Mouse (Mus musculus) liver (tissue): ENCODE data around the gene G430095P16Rik.

Source experiments
- DNase-seq: peaks from one replicate; pipeline ENCODE4 v3.0.0-alpha.2; 2020; ENCODE audit warnings: mixed read lengths

Gene G430095P16Rik

DNA sequence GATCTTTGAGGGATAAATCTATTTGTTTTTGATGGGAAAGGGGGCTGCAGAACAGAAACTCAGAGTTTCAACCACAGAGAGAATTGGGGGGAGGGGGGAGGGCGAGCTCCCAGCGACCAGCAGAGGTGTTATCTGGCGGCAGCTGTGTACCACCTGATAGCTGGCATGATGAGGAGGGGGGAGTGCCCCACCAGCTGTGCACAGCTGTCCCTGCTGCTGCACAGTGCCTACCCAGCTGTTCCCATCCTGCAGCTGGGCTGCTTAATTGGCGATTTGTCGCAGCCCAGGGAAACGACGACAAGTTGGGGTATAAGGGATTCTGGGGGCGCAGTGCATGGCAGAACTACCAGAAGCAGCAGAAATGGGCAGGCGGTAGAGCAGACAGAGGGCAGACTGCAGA, 1.9 kb downstream of the G430095P16Rik start:
- peak; percentile 71 for DNase-seq

DNA sequence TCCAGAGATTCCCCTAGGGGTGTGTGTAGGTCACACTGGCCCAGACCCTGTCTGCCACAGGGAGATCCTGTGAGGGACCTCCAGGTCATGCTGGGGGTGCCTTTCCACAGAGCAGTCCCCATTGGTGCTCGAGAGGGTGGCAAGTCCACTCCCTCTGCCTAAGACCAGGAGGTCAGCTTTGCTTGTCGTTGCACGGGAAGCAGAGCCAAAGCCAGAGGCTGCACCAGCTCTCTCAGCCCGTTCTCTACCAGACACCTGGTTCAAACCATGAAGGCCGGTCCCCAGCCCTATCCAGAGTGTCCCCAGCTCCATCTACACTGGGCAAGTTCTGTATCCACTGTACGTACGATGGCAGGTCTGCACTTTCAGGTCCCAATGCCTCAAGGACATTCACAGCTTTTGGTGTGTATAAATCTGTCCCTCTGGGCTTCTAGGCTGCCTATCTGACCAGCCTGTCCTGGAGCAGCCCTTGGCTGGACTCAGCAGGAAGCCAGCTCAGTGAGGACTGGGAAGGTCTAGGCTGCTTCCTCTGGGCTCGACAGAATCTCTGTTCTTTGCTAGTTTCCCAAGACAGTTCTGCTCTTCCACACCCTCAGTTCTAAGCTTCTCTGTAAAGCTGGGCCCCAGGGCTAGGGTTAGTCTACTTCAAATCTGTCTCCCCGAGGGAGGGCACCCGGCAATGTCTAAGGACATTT, 2.6 kb downstream of the G430095P16Rik start:
- no peak for DNase-seq

DNA sequence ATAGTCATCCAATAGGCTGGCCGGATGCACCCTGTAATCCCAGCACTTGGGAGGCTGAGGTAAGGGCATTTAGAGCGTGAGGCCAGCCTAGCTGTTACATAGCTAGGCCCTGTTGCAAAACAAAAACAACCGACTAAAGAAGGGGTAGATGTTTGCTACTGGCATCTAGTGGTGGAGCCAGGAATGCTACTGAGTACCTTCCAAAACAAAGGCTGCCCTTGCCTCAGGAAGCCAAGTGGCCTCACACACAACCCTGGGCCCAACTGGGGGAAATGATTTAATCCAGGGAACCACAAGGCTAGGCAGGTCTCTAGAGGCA, 3.1 kb downstream of the G430095P16Rik start:
- DNase-seq: peak; percentile 52

DNA sequence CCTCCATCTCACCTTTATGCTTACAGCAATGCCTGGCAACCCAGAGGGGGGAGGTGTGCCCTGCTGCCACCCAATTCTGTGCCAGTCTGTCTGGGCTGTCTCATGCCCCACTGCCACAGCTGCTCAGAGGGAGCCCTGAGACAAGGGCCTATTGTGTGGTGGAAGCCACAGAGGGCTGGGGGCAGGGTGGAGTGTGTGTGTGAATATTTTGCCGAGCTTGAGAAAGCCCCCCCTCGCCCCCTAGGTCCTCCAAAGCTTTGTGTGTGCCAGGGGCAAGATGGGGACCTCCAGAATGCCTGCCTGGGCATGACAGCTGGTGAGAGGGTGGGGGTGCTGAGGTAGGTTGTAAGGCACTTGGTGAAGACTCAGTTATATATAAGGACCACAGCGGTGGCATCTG, 5.7 kb downstream of the G430095P16Rik start:
- no peak for DNase-seq

DNA sequence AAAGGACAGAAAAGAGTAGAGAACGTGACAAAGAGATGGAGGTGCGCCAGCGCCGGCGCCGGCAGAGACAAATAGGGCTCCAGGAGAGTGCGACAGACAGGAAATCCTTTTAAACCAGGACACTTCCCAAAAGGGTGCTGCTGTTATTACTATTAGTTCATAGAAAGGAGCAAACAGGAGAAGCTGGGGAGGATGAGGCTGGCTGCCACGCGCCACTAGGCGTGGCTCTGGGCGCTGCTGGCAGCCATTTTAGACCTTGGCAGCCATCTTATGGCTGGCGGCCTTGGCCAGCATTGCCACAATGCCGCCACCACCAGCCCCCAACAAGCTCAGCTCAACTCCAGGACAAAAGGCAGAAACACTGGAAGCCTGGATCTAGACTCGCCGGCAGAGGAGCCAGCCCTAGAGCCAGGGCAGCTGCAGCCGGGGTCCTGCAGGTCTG, 7.1 kb downstream of the G430095P16Rik start:
- peak; percentile 45 for DNase-seq

DNA sequence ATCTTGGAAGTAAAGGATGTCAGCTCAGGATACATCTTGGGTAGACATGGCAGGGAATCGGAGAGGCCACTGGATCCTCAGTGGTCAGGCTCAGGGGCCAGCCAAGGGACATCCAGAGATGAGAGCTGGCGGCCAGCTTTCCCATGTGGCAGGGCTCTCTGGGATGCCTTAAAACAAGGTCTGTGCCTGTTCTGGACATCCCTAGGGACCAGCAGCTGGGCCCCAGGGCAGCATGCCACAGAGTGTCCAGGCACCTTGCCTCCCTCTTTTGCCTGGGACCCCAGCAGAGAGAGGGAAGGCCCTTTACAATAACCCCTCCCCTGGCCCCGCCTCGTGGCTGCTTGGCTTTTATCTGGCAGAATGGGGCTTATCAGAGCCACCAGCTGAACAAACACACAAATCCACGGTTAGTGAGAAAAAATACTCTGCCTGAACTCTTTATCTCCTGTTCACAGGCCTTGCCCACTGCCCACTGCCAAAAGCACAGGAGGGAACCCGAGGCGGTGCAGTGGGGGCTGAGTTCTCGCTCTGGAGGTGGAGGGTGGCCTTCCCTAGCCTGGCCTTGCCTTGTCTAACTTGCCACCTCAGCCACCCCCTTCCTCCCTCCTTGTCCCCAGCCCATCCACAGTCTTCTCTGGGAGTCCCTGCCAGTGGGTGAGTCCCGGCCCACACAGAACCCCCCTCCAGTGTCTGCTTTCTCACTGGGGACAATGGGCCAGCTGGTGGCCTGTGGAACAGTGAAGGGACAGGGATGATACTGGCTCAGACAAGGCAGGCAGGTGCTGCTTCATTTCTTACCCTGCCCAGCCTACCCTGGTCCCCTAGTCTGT, 7.9 kb downstream of the G430095P16Rik start:
- DNase-seq: peak; percentile 97

DNA sequence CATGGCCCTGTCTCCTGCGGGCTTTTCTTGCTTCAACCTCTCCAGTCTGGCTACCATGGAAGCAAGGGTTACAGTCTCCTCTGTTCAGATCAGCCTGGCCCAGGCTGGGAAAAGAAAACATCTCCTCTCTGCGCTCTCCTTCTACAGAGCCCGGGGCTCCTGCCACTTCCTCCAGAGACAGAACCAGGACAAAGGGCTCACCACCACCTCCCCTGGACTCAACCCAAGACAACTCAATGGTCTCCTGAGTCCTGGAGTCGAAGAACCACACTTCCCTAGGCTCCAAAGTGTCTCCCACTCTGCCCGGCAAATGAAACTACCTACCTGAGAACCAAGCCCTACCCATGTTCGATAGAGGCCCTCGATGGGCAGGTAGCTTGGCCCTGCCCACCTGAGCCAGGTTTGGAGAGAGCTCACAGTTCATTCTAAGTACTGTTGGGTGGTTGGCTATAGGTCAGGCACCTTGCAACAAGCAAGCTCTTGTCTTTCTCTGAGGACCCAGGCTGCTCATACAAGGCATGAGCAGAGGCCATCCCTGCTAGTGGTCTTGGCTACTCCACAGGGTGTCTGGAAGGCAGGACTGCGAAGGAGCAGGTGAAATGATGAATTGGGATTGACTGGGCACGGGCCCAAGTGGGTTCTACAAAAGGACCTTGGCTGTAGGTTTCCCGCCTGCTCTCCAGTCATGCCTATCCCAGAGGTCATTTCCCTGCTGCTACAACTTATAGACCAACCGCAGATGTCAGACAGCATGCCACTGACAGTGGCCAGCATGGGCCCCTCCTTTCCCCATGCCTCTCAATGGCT, 8.8 kb downstream of the G430095P16Rik start:
- DNase-seq: no peak

DNA sequence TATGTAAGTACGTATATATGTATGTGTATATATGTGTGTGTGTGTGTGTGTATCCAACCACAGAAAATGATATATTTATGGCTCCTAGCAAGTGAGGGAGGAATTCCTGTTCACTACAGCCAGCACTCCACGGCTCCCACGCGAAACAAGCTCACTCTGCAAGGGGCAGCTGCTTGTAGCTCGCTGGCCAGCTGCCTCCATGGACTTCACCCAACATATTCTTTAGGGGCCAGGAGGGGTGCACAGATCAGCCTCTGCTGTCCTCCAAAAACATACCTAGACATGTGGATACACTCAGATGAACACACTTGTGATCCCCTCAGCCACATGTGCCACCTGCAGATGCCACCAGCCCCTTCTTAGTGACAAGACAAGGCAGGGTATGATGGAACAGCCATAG, 9.7 kb downstream of the G430095P16Rik start:
- no peak for DNase-seq

DNA sequence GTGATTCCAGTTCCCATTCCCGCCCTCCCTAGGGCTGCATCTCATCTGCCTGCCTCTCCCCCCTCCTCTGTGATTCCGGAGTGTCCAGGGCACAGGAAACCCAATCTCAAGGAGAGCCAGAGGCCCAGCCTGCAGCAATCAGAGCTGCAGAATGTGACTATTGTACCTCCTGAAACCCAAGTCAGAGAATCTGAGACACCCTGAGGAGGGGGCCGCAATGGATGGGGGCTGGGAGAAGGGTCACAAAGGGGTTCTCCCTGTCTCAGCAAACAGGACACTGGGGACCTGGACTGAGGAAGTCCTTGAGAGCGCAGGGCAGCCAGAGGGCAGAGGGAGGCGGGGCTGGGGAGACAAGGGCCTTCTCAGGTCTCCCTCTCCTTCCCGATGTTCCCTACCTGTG, 10.2 kb downstream of the G430095P16Rik start:
- DNase-seq: no peak

DNA sequence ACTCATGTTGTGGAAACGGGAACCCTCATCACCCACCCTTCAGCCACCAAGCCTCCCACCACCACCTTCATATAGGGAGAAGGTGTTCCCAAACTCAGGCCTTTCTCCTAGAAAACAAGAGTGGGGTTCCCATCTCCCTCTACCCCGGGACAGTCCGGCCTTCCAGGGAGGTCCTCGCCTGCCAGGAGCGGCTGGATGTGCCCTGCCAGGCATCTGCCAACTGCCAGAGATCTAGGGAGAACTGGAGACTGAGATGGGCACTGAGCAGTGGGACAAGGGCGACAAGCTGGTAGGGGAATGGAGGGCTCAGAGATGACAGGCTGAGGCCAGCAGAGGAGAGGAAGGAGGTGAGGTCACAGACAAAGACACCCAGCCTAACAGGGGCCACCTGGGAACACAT, 11.2 kb downstream of the G430095P16Rik start:
- no peak for DNase-seq

DNA sequence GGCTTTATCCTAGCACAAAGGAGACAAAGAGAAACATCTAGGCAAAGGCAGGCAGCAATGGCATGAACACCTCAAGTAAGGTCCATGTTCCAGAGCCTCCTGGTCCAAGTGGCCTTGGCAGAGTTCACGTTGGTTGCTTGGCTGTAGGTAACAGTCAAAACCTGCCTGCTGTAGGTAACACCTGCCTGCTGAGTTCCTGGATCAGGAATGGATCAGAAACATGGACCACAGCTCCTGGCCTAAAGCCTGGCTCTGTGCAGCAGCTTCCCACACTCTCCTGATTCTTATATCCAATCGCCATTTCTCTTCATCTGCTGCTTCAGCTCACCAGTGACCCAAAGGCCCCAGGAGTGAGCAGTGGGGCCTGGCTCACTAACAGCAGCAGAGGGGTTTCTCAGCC, 11.9 kb downstream of the G430095P16Rik start:
- no peak for DNase-seq

DNA sequence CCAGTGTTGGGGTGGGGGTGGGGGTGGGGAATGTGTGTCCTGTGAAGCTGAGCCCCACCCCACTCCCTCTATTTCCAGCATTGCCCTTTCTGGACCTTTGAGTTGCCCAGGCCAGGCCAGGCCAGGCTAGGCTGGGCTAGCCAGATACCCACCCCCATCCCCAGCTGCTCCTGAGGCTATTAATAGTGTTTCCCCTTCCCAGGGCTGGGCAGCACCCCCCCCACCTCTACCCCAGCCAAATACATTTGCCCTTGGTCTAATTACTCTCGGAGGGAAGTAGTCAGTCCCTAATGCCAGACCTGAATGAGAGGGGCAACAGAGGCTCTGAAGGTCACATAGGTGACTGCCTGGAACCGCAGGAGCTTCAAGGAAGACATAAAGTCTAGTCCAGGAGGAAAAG, 12.8 kb downstream of the G430095P16Rik start:
- no peak for DNase-seq

DNA sequence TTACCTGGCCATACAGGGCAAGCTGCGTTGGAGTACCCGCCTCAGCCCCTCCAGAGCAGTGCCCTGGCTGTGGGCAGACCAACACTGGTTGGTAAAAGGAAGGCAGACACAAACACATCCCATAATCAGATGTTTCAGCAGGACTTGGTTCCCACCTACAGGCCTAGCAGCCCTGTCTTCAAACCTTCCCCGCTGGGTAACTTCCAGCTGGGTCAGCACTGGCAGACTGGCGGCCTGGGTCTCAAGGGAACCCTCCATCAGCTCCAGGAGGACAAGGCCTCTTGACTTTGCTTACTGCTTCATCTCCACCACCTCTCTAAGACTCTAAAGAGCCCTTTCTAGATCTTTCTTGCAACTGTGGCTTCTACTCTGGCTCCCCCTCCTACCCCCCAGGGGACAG, 13.7 kb downstream of the G430095P16Rik start:
- no peak for DNase-seq

DNA sequence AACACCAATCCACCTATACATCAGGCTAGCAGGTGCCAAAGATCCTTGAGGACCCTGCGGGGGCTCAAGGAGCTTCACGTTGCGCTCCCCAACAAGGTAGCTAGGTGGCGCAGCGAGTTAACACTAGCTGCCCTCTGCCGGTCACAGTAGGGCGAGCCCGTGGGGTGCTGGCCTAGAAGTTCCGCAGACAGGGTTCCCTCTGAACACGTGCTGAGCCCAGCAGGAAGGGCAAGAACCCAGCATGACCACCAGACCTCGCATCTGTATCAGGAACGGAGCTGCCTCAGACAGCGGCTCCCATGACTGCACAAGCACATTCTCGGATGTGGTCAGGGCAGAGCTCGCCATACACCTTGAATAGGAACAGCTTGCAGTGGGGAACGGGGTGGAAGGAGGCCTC, 14.8 kb downstream of the G430095P16Rik start:
- DNase-seq: peak; percentile 89

DNA sequence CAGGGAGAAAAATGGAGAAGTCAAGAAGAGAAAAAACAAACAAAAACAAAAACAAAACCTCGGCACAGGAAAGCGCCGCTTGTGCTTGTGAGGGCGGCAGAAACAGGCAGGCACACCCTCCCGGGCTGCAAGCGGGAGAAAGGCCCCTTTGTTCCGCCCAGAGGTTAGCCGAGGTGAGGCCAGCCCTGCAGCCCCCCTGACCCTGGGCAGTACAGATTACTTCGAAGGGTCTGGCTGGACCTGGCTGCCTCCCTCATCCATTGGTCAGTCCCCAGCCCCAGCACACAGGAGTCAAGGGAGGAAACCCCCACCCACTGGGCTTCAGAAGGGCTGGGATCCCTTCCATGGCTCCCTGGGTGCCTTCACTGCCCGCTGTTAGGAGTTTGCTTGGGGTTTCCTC, 15.5 kb downstream of the G430095P16Rik start:
- DNase-seq: peak; percentile 29

DNA sequence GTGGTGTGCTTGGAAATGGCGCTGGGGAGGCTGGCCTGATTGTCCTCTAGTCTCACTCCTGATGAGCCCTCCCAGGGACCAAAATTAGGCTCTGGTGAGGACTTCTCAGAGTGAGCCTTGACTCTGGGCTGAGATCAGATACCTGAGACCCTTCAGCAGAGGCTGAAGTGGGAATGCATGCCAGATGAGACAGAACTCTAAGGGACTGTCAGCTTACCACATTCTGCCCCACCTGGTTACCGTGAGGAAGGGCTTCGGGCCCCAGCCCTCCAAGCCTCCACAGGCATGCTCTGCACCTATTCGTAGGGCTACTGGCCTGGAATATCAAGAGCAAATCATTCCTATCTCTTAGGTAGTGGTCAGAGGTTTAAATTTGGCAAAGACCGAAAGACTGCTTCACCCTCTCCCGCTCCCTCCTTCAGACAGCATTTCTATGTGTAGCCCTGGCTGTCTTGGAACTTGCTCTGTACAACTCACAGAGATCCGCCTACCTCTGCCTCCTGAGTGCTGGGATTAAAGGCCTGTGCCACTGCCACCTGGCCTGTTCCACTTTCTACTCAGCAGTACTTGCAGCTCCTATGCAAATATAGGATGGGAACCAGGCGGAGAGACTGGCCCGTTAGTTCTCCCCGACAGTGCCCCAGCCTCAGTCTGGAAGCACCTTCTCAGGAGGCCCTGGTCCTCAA, 16.1 kb downstream of the G430095P16Rik start:
- no peak for DNase-seq

DNA sequence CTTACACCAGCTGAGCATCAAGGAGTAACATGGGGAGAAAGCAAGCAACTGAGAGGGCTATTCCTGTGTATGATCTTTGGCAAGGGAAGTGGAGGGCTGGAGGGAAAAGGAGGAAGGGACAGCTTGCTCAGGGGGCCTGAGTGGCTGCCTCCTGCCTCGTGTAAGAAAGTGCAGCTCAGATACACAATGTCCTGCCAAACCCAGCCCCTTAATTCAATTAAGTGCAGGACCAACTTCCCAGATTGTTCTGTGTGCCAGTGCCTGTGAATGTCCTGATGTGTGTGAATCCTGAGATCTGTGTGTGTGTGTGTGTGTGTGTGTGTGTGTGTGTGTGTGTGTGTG, 16.6 kb downstream of the G430095P16Rik start:
- no peak for DNase-seq

DNA sequence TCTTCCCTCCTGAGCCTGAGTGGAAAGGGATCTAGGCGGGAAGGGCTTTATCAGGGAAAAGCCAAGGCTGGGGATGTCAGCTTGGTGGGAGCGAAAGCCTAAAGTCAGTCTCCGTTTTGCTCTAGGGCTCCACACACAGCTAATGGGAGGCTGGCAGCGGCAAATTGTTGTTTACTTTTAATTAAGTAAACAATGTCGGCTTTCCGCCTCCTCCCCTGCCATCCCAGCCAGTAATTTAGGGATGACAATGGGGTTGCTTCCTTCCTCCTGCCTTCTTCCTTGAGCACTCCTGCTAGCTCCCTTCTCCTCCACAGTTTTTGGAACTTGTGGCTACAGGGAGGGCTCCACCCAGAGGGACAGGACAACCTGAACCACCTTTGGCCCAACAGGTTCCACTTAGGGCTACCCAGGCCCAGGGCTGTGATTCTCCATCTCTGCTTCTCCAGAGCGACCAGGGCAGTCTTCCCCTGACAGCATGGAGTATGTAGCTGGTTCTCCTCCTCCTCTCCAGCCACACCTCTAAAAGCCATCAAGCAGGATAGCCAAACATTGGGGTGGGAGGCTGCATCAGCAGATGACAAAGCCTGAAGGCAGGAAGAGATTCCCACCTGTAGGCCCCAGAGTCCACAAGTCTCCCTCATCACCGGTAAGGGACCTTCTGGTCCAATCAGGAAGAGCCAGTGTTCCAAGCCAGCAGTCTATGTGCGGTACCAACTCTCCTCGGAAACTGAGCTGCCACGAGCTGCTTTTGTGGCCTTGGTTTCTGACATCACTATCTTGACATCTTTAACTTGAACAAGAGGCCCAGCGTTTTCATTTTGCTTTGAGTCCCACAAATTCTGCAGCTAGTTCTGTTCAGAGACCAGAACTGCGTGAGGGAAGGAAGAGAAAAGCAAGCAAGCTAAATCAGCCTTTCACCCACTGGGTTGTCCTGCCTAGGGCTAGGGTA, 18.4 kb downstream of the G430095P16Rik start:
- no peak for DNase-seq

DNA sequence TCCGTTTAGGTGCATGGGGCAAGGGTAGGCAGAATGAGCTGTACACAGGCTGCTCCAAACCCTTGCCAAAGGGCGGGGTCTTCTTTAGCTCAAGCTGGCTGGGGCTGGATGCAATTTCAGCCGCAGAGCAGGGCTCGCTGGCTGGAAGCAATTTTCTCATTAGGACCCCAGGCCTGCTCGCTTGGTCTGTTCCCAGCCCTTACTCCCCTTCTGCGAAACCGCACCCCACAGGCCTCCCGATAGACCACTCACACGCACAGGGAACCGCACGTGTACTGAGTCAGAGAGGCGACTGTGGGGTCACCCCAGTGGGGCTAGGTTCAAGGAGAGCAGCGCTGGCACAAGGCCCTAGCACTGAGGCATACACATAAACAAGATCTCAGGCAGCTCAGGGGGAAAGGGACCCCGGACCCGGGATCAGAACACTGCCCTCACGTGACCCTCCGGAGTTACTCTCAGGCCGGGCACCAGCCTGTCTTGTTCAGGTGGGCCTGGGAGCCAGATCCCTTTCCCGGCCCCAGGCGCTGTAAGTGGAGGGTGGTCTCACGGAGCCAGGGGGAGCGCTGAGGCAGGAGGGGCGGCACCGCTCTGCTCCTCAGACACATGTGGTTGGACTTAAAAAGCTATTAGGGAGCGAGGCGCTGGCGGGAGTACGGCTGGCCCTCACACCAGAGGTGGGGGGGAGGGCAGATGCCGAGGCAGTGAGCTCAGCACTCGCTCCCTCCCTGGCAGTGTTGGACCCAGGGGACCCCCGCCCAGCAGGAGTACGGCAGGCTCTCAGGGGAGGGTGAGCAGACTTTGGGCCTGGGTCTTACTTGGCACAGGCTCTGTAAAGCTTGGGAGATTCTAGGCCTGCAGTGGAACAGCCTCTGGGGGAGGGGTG, 19.6 kb downstream of the G430095P16Rik start:
- peak; percentile 59 for DNase-seq

DNA sequence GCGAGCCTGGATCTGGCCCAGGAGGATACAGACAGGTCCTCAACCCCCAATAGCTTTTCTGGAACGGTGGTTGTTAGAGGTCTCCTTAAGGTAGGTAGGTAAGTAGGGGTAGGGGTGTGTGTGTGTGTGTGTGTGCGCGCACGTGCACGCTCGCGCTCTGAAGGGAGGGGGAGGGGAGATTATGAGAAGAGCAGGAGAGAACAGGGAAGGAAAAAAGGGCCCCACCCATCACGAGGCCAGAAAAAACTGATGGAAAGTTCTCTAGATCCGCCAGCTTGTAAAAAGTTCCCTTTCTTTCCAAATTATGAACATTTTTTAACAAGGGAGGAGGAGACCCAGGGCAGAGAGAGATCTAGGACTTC, 20.2 kb downstream of the G430095P16Rik start:
- peak; percentile 29 for DNase-seq
